Mouse (Mus musculus) stomach, embryonic 16.5 days (tissue): ENCODE data around the gene Mrgprg. TPM values are rescaled to one million over a fixed set of nuclear protein-coding genes. Genes with fewer than 3 reads are reported as not detected.
A peak's percentile ranks its signal among the peaks of the same experiment; 100 is the strongest.

Source experiments
- ATAC-seq: fragments of 200-750 bp; cut with Nextera tagmentation; 2 replicates; pipeline ENCODE4 v1.8.0; 2017; ENCODE audit warnings: moderate number of reproducible peaks, moderate TSS enrichment; ENCODE audit not compliant: insufficient read depth, low FRiP score
- H3K27ac ChIP-seq: fragments of 300-500 bp; sonication (generic); 2 replicates; pipeline ENCODE4 v1.5.1; 2014; ENCODE audit warnings: low read length
- H3K27me3 ChIP-seq: fragments of 300-500 bp; sonication (generic); 2 replicates; pipeline ENCODE4 v1.6.1; 2014; ENCODE audit warnings: low read length, control low read depth, mixed read lengths; ENCODE audit not compliant: control insufficient read depth, insufficient read depth
- H3K36me3 ChIP-seq: fragments of 300-500 bp; sonication (generic); 2 replicates; pipeline ENCODE4 v1.6.1; 2014; ENCODE audit warnings: low read length; ENCODE audit not compliant: control insufficient read depth, insufficient read depth
- H3K4me1 ChIP-seq: fragments of 300-500 bp; sonication (generic); 2 replicates; pipeline ENCODE4 v1.6.1; 2014; ENCODE audit warnings: low read length, control low read depth, mixed read lengths; ENCODE audit not compliant: control insufficient read depth, insufficient read depth
- H3K4me2 ChIP-seq: fragments of 300-500 bp; sonication (generic); 2 replicates; pipeline ENCODE4 v1.6.1; 2014; ENCODE audit warnings: low read depth, low read length, mixed read lengths
- H3K4me3 ChIP-seq: fragments of 300-500 bp; sonication (generic); replicated peaks from 2 replicates; pipeline ENCODE4 v1.5.1; 2014; ENCODE audit warnings: mild to moderate bottlenecking, low read length
- H3K9ac ChIP-seq: fragments of 300-500 bp; sonication (generic); 2 replicates; pipeline ENCODE4 v1.6.1; 2014; ENCODE audit warnings: low read length
- H3K9me3 ChIP-seq: fragments of 300-500 bp; sonication (generic); replicated peaks from 2 replicates; pipeline ENCODE4 v1.6.1; 2016; ENCODE audit warnings: low read length, control low read depth; ENCODE audit not compliant: control insufficient read depth
- WGBS: fragments of 180-500 bp; shearing (Covaris S2); extraction: QIAGEN DNeasy Blood & Tissue Kit; methylation state at CpG from one replicate; pipeline ENCODE4 v1.1.7; 2014; 5-methylcytosine and 5-hydroxymethylcytosine counted together
- polyA plus RNA-seq: library from polyadenylated mRNA; unstranded; fragments of >200 nt; fragmentation: Nextera tagmentation; extraction: Ambion mirVana; gene quantifications from 2 replicates; pipeline ENCODE4 v1.2.1, GENCODE M21; 2015

The Mrgprg gene
- polyA plus RNA-seq, 1 experiment from 2014 or later = not detected

GRCm38 (mm10) chr7:143757696-143758095, 9.1 kb downstream of the Mrgprg start:
- no peak for ATAC-seq

GRCm38 (mm10) chr7:143757027-143757390, 9.8 kb downstream of the Mrgprg start:
- Histone ChIP-seq H3K27me3 (no peaks in the 10 kb centered on the region), H3K4me3 (peak overlapping the region; percentile 45), H3K27ac (no peak overlapping the region), H3K4me2 (peak overlapping the region; percentile 81), H3K36me3 (no peaks in the 10 kb centered on the region), H3K9ac (peak overlapping the region; percentile 62), H3K9me3 (no peaks in the 10 kb centered on the region), H3K4me1 (peaks cover 4% of the 10 kb centered on the region; the same call in 1 of the 2 replicates)
- ATAC-seq = peak; percentile 82
- WGBS = 2% methylated on average over 15 of the region's 15 CpGs

More at GRCm38 (mm10) chr7:143757696-143758095, 9.1 kb downstream of the Mrgprg start:
- Histone ChIP-seq H3K27me3 (no peaks in the 10 kb centered on the region), H3K4me1 (peaks cover 4% of the 10 kb centered on the region; the same call in 1 of the 2 replicates), H3K36me3 (no peaks in the 10 kb centered on the region), H3K4me2 (peak overlapping the region; percentile 81), H3K4me3 (no peak overlapping the region), H3K27ac (no peak overlapping the region), H3K9me3 (no peaks in the 10 kb centered on the region), H3K9ac (no peak overlapping the region)
- 70% methylated on average over 3 of the region's 3 CpGs for WGBS

- no peak within 1 kb of the TSS for H3K27ac ChIP-seq
- H3K27me3 ChIP-seq = no peaks in the 10 kb centered on the region
- H3K4me3 ChIP-seq = peak within 1 kb of the TSS; percentile 45
- no peak; the same call in 1 of the 2 replicates for ATAC-seq
- peak within 1 kb of the TSS; percentile 62 for H3K9ac ChIP-seq
- H3K9me3 ChIP-seq = no peaks in the 10 kb centered on the region
- H3K4me2 ChIP-seq = peak within 1 kb of the TSS; percentile 81
- H3K36me3 ChIP-seq = no peaks in the 10 kb centered on the region
- peaks cover 4% of the 10 kb centered on the region; the same call in 1 of the 2 replicates for H3K4me1 ChIP-seq
- WGBS = 20% methylated on average over 22 of the region's 22 CpGs
Observed at GRCm38 (mm10) chr7:143756125-143757026, 10.4 kb downstream of the Mrgprg start, which contains the start of gene Osbpl5. Gene Osbpl5 (minus strand): TSS chr7:143756985.

- ATAC-seq = no peak
- 76% methylated on average over 9 of the region's 9 CpGs for WGBS
- no peak overlapping the region for H3K9ac ChIP-seq
- H3K9me3 ChIP-seq = no peaks in the 10 kb centered on the region
- no peak overlapping the region for H3K4me2 ChIP-seq
- no peaks in the 10 kb centered on the region for H3K27me3 ChIP-seq
- no peak overlapping the region for H3K27ac ChIP-seq
- no peaks in the 10 kb centered on the region for H3K36me3 ChIP-seq
- no peak overlapping the region for H3K4me3 ChIP-seq
- H3K4me1 ChIP-seq = peaks cover 4% of the 10 kb centered on the region; the same call in 1 of the 2 replicates
Observed at GRCm38 (mm10) chr7:143755357-143756124, 11.3 kb downstream of the Mrgprg start.

- no peaks in the 10 kb centered on the region for H3K36me3 ChIP-seq
- H3K9me3 ChIP-seq = no peaks in the 10 kb centered on the region
- H3K4me2 ChIP-seq = no peak overlapping the region
- peaks cover 4% of the 10 kb centered on the region; the same call in 1 of the 2 replicates for H3K4me1 ChIP-seq
- no peak overlapping the region for H3K4me3 ChIP-seq
- WGBS = 35% methylated on average over 5 of the region's 5 CpGs
- H3K9ac ChIP-seq = no peak overlapping the region
- no peak overlapping the region for H3K27ac ChIP-seq
- no peak for ATAC-seq
- no peaks in the 10 kb centered on the region for H3K27me3 ChIP-seq
Observed at GRCm38 (mm10) chr7:143753990-143754715, 12.6 kb downstream of the Mrgprg start.

GRCm38 (mm10) chr7:143752606-143753005, 14.2 kb downstream of the Mrgprg start:
- Histone ChIP-seq H3K27me3 (no peaks in the 10 kb centered on the region), H3K9ac (no peak overlapping the region), H3K4me1 (peaks cover 6% of the 10 kb centered on the region; the same call in 1 of the 2 replicates), H3K27ac (no peak overlapping the region), H3K4me3 (no peak overlapping the region), H3K4me2 (no peak overlapping the region), H3K36me3 (no peaks in the 10 kb centered on the region), H3K9me3 (no peaks in the 10 kb centered on the region)
- WGBS = 71% methylated on average over 3 of the region's 3 CpGs
- no peak for ATAC-seq

- Histone ChIP-seq H3K9ac (no peak overlapping the region), H3K36me3 (no peaks in the 10 kb centered on the region), H3K4me1 (peaks cover 6% of the 10 kb centered on the region; the same call in 1 of the 2 replicates), H3K27me3 (no peaks in the 10 kb centered on the region), H3K4me2 (no peak overlapping the region), H3K4me3 (no peak overlapping the region), H3K27ac (no peak overlapping the region), H3K9me3 (no peaks in the 10 kb centered on the region)
- 53% methylated on average over 4 of the region's 4 CpGs for WGBS
- ATAC-seq = no peak
Observed at GRCm38 (mm10) chr7:143752056-143752455, 14.7 kb downstream of the Mrgprg start.

GRCm38 (mm10) chr7:143751380-143751779, 15.4 kb downstream of the Mrgprg start:
- Histone ChIP-seq H3K36me3 (no peaks in the 10 kb centered on the region), H3K27ac (no peak overlapping the region), H3K9me3 (no peaks in the 10 kb centered on the region), H3K4me3 (no peak overlapping the region), H3K9ac (no peak overlapping the region), H3K4me2 (no peak overlapping the region), H3K27me3 (no peaks in the 10 kb centered on the region), H3K4me1 (peaks cover 4% of the 10 kb centered on the region; the same call in 1 of the 2 replicates)
- WGBS = 56% methylated on average over 1 of the region's 1 CpGs
- ATAC-seq = no peak
